Mouse (Mus musculus): Measurements from ENCODE around the gene Evl.

- TF ChIP-seq POLR2A (IDR thresholded peaks at IDR 0.05; ENCODE audit: low read depth, low read length) (no peak), CTCF (IDR thresholded peaks at IDR 0.05; ENCODE audit: borderline replicate concordance, insufficient read depth, low read length) (no peak)
These were observed 38.3 kb downstream of the Evl start for GRCm38 (mm10) chr12:108592866-108593265.
